Mouse (Mus musculus) R1 (cell line): ENCODE data around the gene Sypl2.

Experiments used
- DNase-seq: peaks from one replicate; pipeline ENCODE4 v3.0.0-alpha.2; 2018; ENCODE audit warnings: low read depth, low spot score

The Sypl2 gene

GRCm38 (mm10) chr3:108205601-108206000, 20.8 kb downstream of the Sypl2 start:
- no peak for DNase-seq

GRCm38 (mm10) chr3:108204470-108204869, 22.0 kb downstream of the Sypl2 start:
- DNase-seq, result no peak

GRCm38 (mm10) chr3:108203621-108204325, 22.7 kb downstream of the Sypl2 start:
- DNase-seq, result peak; percentile 76

- DNase-seq, result no peak
Measured at GRCm38 (mm10) chr3:108203212-108203611, 23.2 kb downstream of the Sypl2 start.

- no peak for DNase-seq
Measured at GRCm38 (mm10) chr3:108202506-108202905, 23.9 kb downstream of the Sypl2 start.

GRCm38 (mm10) chr3:108200329-108201323, 25.8 kb downstream of the Sypl2 start, which contains the start of gene Cyb561d1:
Gene Cyb561d1 (minus strand): TSS chr3:108201212.
- peak; percentile 98 for DNase-seq

GRCm38 (mm10) chr3:108199231-108199630, 27.2 kb downstream of the Sypl2 start:
- DNase-seq, result no peak

- peak; percentile 51 for DNase-seq
Measured at GRCm38 (mm10) chr3:108197066-108197497, 29.4 kb downstream of the Sypl2 start.

GRCm38 (mm10) chr3:108195941-108196590, 30.4 kb downstream of the Sypl2 start:
- no peak for DNase-seq

GRCm38 (mm10) chr3:108195287-108195686, 31.2 kb downstream of the Sypl2 start:
- DNase-seq, result no peak

GRCm38 (mm10) chr3:108193686-108194085, 32.8 kb downstream of the Sypl2 start:
- no peak for DNase-seq

- DNase-seq, result no peak
Measured at GRCm38 (mm10) chr3:108189897-108190296, 36.6 kb downstream of the Sypl2 start.

- DNase-seq, result peak; percentile 77
Measured at GRCm38 (mm10) chr3:108188716-108189490, 37.5 kb downstream of the Sypl2 start.

GRCm38 (mm10) chr3:108187111-108187795, 39.2 kb downstream of the Sypl2 start:
- DNase-seq, result no peak

GRCm38 (mm10) chr3:108186098-108187047, 40.1 kb downstream of the Sypl2 start, which contains the start of gene Amigo1:
Gene Amigo1 (plus strand): TSS chr3:108186335.
- peak; percentile 45 for DNase-seq

GRCm38 (mm10) chr3:108185460-108186097, 40.9 kb downstream of the Sypl2 start:
- peak; percentile 72 for DNase-seq

GRCm38 (mm10) chr3:108184742-108185141, 41.7 kb downstream of the Sypl2 start:
- DNase-seq, result no peak

- no peak for DNase-seq
Measured at GRCm38 (mm10) chr3:108180514-108180913, 45.9 kb downstream of the Sypl2 start.
